Mouse (Mus musculus) limb, embryonic 10.5 days (tissue): ENCODE results near the gene Fars2. TPM values are rescaled to one million over a fixed set of nuclear protein-coding genes. Genes with fewer than 3 reads are reported as not detected.

Source experiments
- DNase-seq: peaks from one replicate; pipeline ENCODE4 v3.0.0-alpha.2; 2017; ENCODE audit warnings: low spot score
- H3K27ac ChIP-seq: fragments of 300-500 bp; sonication (generic); 2 replicates; pipeline ENCODE4 v1.5.1; 2016; ENCODE audit warnings: mild to moderate bottlenecking
- H3K27me3 ChIP-seq: fragments of 300-500 bp; sonication (generic); 2 replicates; pipeline ENCODE4 v1.6.1; 2016; ENCODE audit warnings: low read depth, mild to moderate bottlenecking; ENCODE audit not compliant: poor library complexity, severe bottlenecking
- H3K36me3 ChIP-seq: fragments of 300-500 bp; sonication (generic); 2 replicates; pipeline ENCODE4 v1.6.1; 2016; ENCODE audit warnings: mild to moderate bottlenecking, moderate library complexity
- H3K4me1 ChIP-seq: fragments of 300-500 bp; sonication (generic); 2 replicates; pipeline ENCODE4 v1.6.1; 2016
- H3K4me3 ChIP-seq: fragments of 300-500 bp; sonication (generic); 2 replicates; pipeline ENCODE4 v1.5.1; 2016; ENCODE audit warnings: mild to moderate bottlenecking, moderate library complexity
- H3K9me3 ChIP-seq: fragments of 300-500 bp; sonication (generic); replicated peaks from 2 replicates; pipeline ENCODE4 v1.6.1; 2016; ENCODE audit warnings: mild to moderate bottlenecking
- WGBS: fragments of 180-500 bp; shearing (Covaris S2); methylation state at CpG from one replicate; pipeline ENCODE4 v1.1.7; 2016; 5-methylcytosine and 5-hydroxymethylcytosine counted together
- polyA plus RNA-seq: library from polyadenylated mRNA; unstranded; fragments of >200 nt; fragmentation: Nextera tagmentation; extraction: Ambion mirVana; gene quantifications from 2 replicates; pipeline ENCODE4 v1.2.1, GENCODE M21; 2016

Gene Fars2
- polyA plus RNA-seq, 1 experiment from 2014 or later, result 24.3 TPM

DNA sequence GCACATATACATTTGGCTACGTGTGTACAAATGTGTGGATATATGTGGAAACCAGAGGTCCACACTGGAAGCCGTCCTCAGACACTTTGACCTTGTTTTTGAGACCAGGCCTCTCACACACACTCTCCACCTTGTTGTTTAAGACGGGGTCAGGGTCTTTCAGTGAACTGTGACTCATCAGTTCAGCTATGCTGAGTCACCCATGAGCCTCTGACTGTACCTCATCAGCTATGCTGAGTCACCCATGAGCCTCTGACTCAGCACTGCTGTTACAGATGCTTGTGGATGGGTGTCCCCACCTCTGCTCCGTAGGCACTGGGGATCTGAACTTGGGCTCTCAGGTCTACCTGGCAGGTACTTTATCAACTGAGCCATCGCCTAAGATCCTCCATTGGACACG lies 85.8 kb downstream of the Fars2 start:
- H3K9me3 ChIP-seq, result no peaks in the 10 kb centered on the region
- H3K4me3 ChIP-seq, result no peak overlapping the region
- no peaks in the 10 kb centered on the region for H3K36me3 ChIP-seq
- no peak for DNase-seq
- H3K27me3 ChIP-seq, result no peaks in the 10 kb centered on the region
- H3K27ac ChIP-seq, result no peak overlapping the region
- no peaks in the 10 kb centered on the region for H3K4me1 ChIP-seq
- 88% methylated on average over 6 of the region's 6 CpGs for WGBS

DNA sequence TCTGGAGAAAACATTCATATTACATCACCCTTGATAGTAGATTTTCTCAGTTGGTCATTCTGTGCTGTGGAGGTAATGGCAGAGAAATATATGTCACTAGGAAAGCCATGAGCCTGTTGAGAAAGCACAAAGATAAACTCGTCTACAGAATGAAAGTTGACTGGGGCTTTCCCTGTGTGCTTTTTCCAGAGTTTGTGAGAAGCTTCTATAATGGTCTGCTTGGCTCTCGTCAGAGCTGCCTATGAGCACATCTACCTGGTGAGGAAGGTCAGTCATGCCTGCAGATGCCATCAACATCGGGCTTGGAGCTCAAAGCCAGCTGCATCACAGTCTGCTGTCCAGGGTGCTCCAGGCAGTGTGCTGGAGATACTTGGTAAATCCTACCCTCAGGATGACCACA lies 87.1 kb downstream of the Fars2 start:
- H3K27me3 ChIP-seq, result no peaks in the 10 kb centered on the region
- H3K4me3 ChIP-seq, result no peak overlapping the region
- WGBS, result 87% methylated on average over 3 of the region's 3 CpGs
- no peaks in the 10 kb centered on the region for H3K4me1 ChIP-seq
- no peaks in the 10 kb centered on the region for H3K36me3 ChIP-seq
- no peaks in the 10 kb centered on the region for H3K9me3 ChIP-seq
- H3K27ac ChIP-seq, result no peak overlapping the region
- DNase-seq, result no peak

- no peaks in the 10 kb centered on the region for H3K9me3 ChIP-seq
- no peaks in the 10 kb centered on the region for H3K4me1 ChIP-seq
- 96% methylated on average over 3 of the region's 3 CpGs for WGBS
- no peaks in the 10 kb centered on the region for H3K27me3 ChIP-seq
- no peak for DNase-seq
- H3K27ac ChIP-seq, result no peak overlapping the region
- no peak overlapping the region for H3K4me3 ChIP-seq
- H3K36me3 ChIP-seq, result no peaks in the 10 kb centered on the region
These were observed 93.8 kb downstream of the Fars2 start for GRCm38 (mm10) chr13:36210965-36211364.

DNA sequence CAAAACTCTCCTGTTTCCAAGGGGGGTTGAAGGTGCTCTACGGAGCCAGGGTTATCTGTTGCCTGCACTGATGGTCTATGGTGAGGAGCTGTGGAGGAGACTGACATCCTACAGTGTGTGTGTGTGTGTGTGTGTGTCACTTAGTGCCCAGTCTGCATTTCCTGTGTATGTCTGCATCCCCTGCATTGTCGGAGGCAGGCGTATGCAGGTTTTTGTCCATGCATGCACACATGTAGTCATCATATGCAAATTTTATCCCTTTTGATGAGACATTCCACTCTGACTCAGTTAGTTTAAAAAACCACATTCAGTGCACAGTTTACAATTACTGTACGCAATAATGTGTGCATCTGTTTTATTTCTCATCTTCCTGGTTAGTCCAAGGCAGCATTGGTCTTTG lies 96.8 kb downstream of the Fars2 start:
- no peak overlapping the region for H3K4me3 ChIP-seq
- H3K36me3 ChIP-seq, result no peaks in the 10 kb centered on the region
- no peaks in the 10 kb centered on the region for H3K9me3 ChIP-seq
- 94% methylated on average over 4 of the region's 4 CpGs for WGBS
- no peak for DNase-seq
- no peak overlapping the region for H3K27ac ChIP-seq
- H3K4me1 ChIP-seq, result no peaks in the 10 kb centered on the region
- H3K27me3 ChIP-seq, result no peaks in the 10 kb centered on the region

- no peaks in the 10 kb centered on the region for H3K9me3 ChIP-seq
- no peaks in the 10 kb centered on the region for H3K4me1 ChIP-seq
- no peaks in the 10 kb centered on the region for H3K27me3 ChIP-seq
- WGBS, result 97% methylated on average over 3 of the region's 3 CpGs
- H3K27ac ChIP-seq, result no peak overlapping the region
- no peaks in the 10 kb centered on the region for H3K36me3 ChIP-seq
- no peak for DNase-seq
- H3K4me3 ChIP-seq, result no peak overlapping the region
These were observed 98.8 kb downstream of the Fars2 start for GRCm38 (mm10) chr13:36216005-36216404.

DNA sequence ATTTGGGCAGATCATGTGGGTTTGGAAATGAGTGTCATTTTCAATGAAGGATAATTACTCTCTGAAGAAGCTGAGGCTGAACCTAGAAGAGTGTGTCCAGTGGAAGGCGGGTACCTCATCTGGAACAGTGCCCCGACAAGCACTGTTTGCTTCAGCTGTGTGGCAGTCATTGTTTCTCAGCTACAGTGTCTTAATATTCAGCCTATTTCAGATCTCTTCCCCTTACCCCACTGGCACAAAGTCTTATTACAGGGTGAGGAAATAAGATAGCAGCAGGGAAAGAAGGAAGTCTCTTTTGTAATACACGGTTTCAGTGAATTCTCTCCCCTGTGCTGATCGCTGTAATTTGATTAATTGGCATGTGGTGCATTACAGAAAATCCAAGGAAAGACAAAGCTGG lies 101.1 kb downstream of the Fars2 start:
- Histone ChIP-seq H3K9me3 (no peaks in the 10 kb centered on the region), H3K4me1 (no peaks in the 10 kb centered on the region), H3K27me3 (no peaks in the 10 kb centered on the region), H3K27ac (no peak overlapping the region), H3K4me3 (no peak overlapping the region), H3K36me3 (no peaks in the 10 kb centered on the region)
- 88% methylated on average over 4 of the region's 4 CpGs for WGBS
- no peak for DNase-seq

DNA sequence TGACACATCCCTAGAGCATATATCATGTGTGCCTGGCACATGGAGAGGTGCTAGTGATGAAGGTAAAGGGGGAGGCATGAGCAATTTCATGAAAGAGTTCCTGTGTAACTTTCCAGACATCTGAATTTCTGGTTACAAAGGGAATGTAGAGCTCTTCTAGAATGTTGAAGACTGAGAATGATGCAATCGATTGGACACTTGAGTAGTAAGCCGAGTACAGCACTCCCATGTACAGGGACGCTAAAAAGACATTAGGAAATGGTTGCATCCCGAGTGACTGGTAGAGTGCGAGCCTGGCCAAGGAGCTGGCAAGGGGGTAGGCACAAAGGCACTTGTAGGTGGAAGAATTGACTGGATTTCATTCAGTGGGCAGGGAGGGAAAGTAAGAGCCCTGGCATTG lies 102.3 kb downstream of the Fars2 start:
- 93% methylated on average over 5 of the region's 5 CpGs for WGBS
- Histone ChIP-seq H3K36me3 (no peaks in the 10 kb centered on the region), H3K9me3 (no peaks in the 10 kb centered on the region), H3K4me1 (no peaks in the 10 kb centered on the region), H3K27ac (no peak overlapping the region), H3K27me3 (no peaks in the 10 kb centered on the region), H3K4me3 (no peak overlapping the region)
- no peak for DNase-seq

DNA sequence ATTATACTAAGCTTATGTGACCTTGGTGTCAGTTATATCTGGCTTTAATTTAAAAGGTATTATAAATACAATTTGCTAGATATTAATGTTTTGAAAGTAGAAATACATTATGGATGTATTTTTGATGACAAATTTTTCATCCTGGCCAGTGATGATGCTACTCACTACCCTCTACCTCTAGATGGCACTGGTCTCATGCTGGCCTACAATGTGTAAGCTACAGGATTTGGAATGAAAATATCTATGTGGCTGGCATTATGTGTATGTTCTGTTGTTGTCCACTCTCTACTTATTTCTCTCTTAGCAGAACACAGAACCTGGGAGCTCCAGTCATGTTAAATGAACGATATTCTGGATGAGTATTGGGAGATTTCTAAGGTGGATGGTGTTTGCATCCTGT lies 104.7 kb downstream of the Fars2 start:
- Histone ChIP-seq H3K27ac (no peak overlapping the region), H3K9me3 (no peaks in the 10 kb centered on the region), H3K27me3 (no peaks in the 10 kb centered on the region), H3K4me1 (no peaks in the 10 kb centered on the region), H3K4me3 (no peak overlapping the region), H3K36me3 (no peaks in the 10 kb centered on the region)
- DNase-seq, result no peak
- WGBS, result 85% methylated on average over 1 of the region's 1 CpGs

GRCm38 (mm10) chr13:36222721-36223120 lies 105.5 kb downstream of the Fars2 start:
- no peaks in the 10 kb centered on the region for H3K4me1 ChIP-seq
- no peak overlapping the region for H3K4me3 ChIP-seq
- no peaks in the 10 kb centered on the region for H3K9me3 ChIP-seq
- no peak overlapping the region for H3K27ac ChIP-seq
- DNase-seq, result no peak
- no peaks in the 10 kb centered on the region for H3K27me3 ChIP-seq
- no peaks in the 10 kb centered on the region for H3K36me3 ChIP-seq

GRCm38 (mm10) chr13:36224431-36224830 lies 107.2 kb downstream of the Fars2 start:
- 88% methylated on average over 2 of the region's 2 CpGs for WGBS
- H3K4me3 ChIP-seq, result no peak overlapping the region
- no peaks in the 10 kb centered on the region for H3K27me3 ChIP-seq
- H3K4me1 ChIP-seq, result no peaks in the 10 kb centered on the region
- no peak overlapping the region for H3K27ac ChIP-seq
- no peaks in the 10 kb centered on the region for H3K36me3 ChIP-seq
- no peak for DNase-seq
- no peaks in the 10 kb centered on the region for H3K9me3 ChIP-seq

- Histone ChIP-seq H3K4me3 (no peak overlapping the region), H3K27me3 (no peaks in the 10 kb centered on the region), H3K4me1 (no peaks in the 10 kb centered on the region), H3K27ac (no peak overlapping the region), H3K9me3 (no peaks in the 10 kb centered on the region), H3K36me3 (no peaks in the 10 kb centered on the region)
- DNase-seq, result no peak
- 91% methylated on average over 1 of the region's 1 CpGs for WGBS
These were observed 125.0 kb downstream of the Fars2 start for GRCm38 (mm10) chr13:36242261-36242660.

DNA sequence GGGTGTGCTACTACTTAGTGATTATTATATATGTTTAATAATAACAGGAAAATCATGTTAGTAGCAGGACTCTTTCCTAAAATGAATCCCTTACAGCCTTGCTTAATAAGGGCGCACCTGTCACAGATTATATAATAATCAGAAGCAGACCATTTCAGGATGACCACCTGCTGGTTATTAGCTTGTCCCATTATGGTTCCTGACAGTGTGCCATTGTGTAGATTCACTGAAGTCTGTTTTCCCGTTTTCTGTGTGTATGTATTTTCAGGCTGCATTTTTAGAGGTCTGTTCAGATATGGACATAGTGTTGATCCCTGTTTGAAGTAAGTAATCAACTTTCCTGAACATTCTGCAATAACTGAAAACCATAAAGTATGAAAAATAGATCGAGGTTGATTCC lies 136.7 kb downstream of the Fars2 start:
- Histone ChIP-seq H3K27me3 (no peaks in the 10 kb centered on the region), H3K4me1 (peaks cover 6% of the 10 kb centered on the region), H3K4me3 (no peak overlapping the region), H3K36me3 (no peaks in the 10 kb centered on the region), H3K27ac (no peak overlapping the region), H3K9me3 (no peaks in the 10 kb centered on the region)
- WGBS, result 68% methylated on average over 3 of the region's 3 CpGs
- DNase-seq, result no peak

DNA sequence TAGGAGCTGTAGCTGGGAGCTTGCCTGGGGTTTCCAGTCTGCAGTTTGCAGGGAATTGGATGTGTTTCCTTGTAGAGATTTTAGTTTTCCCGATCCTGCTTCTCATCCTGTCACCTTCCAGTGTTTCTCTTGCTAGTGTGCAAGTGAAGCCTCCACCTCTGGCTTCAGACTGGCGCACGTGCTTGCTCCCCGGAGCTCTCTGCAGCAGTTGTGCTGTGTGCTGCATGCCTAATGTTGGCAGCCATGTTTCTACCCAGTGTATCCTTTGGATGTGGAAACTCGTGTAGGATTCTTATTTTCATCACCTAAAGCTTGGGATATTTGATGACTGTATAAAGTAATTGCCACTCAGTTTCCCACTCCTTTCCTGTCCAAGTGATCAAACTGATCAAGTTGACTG lies 140.0 kb downstream of the Fars2 start:
- 85% methylated on average over 5 of the region's 5 CpGs for WGBS
- no peaks in the 10 kb centered on the region for H3K9me3 ChIP-seq
- H3K36me3 ChIP-seq, result no peaks in the 10 kb centered on the region
- no peaks in the 10 kb centered on the region for H3K27me3 ChIP-seq
- H3K4me1 ChIP-seq, result peaks cover 6% of the 10 kb centered on the region
- DNase-seq, result no peak
- H3K4me3 ChIP-seq, result no peak overlapping the region
- H3K27ac ChIP-seq, result no peak overlapping the region

DNA sequence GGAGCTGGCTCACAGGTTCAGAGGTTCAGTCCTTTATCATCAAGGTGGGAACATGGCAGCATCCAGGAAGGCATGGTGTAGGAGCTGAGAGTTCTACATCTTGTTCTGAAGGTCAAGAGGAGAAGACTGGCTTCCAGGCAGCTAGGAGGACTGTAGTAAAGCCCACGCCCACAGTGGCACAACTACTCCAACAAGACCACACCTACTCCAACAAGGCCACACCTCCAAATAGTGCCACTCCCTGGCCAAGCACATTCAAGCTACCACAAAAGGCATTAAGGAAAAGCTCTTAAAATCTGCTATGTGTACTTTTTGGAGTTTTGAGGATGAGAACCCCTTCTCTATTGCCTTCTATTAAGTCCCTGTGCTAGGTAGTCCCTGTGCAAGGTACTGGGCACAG lies 142.5 kb downstream of the Fars2 start:
- DNase-seq, result no peak
- H3K36me3 ChIP-seq, result no peaks in the 10 kb centered on the region
- H3K4me1 ChIP-seq, result no peaks in the 10 kb centered on the region
- H3K27ac ChIP-seq, result no peak overlapping the region
- 92% methylated on average over 1 of the region's 1 CpGs for WGBS
- H3K27me3 ChIP-seq, result no peaks in the 10 kb centered on the region
- H3K9me3 ChIP-seq, result no peaks in the 10 kb centered on the region
- no peak overlapping the region for H3K4me3 ChIP-seq
